Mouse (Mus musculus): ENCODE data around the gene Pcnx2.

Pcnx2 gene

GRCm38 (mm10) chr8:125808826-125809225 is 89.3 kb downstream of the Pcnx2 start:
- DNase-seq: peak; percentile 58 to 59

- peak; percentile 61 to 65 for DNase-seq
Measured at GRCm38 (mm10) chr8:125807905-125808310, 90.2 kb downstream of the Pcnx2 start.

- no peak for DNase-seq
Measured at GRCm38 (mm10) chr8:125806459-125806858, 91.7 kb downstream of the Pcnx2 start.

GRCm38 (mm10) chr8:125796970-125797369 is 101.1 kb downstream of the Pcnx2 start:
- peak; percentile 56 to 65 for DNase-seq

GRCm38 (mm10) chr8:125795341-125795740 is 102.8 kb downstream of the Pcnx2 start:
- DNase-seq: no peak

- no peak for DNase-seq
Measured at GRCm38 (mm10) chr8:125792816-125793455, 105.2 kb downstream of the Pcnx2 start.

- no peak for DNase-seq
Measured at GRCm38 (mm10) chr8:125786886-125787285, 111.2 kb downstream of the Pcnx2 start.

- no peak for DNase-seq
Measured at GRCm38 (mm10) chr8:125782161-125782560, 116.0 kb downstream of the Pcnx2 start.

- no peak for DNase-seq
Measured at GRCm38 (mm10) chr8:125779656-125780055, 118.5 kb downstream of the Pcnx2 start.

GRCm38 (mm10) chr8:125778919-125779318 is 119.2 kb downstream of the Pcnx2 start:
- no peak for DNase-seq

- no peak for DNase-seq
Measured at GRCm38 (mm10) chr8:125777478-125778164, 120.5 kb downstream of the Pcnx2 start.

- no peak for DNase-seq
Measured at GRCm38 (mm10) chr8:125776800-125777199, 121.3 kb downstream of the Pcnx2 start.

- no peak for DNase-seq
Measured at GRCm38 (mm10) chr8:125776314-125776713, 121.8 kb downstream of the Pcnx2 start.

GRCm38 (mm10) chr8:125775031-125775430 is 123.1 kb downstream of the Pcnx2 start:
- no peak for DNase-seq

- no peak for DNase-seq
Measured at GRCm38 (mm10) chr8:125773281-125773803, 124.8 kb downstream of the Pcnx2 start.

GRCm38 (mm10) chr8:125772300-125772699 is 125.8 kb downstream of the Pcnx2 start:
- DNase-seq: no peak

- no peak for DNase-seq
Measured at GRCm38 (mm10) chr8:125768079-125768478, 130.0 kb downstream of the Pcnx2 start.

GRCm38 (mm10) chr8:125763066-125763786 is 134.9 kb downstream of the Pcnx2 start:
- DNase-seq: no peak

GRCm38 (mm10) chr8:125759022-125759421 is 139.1 kb downstream of the Pcnx2 start:
- DNase-seq: peak; percentile 23 to 31

GRCm38 (mm10) chr8:125757106-125757496 is 141.0 kb downstream of the Pcnx2 start:
- DNase-seq: peak in 1 of 2 experiments; percentile 33

- DNase-seq: peak; percentile 54 to 67
Measured at GRCm38 (mm10) chr8:125756391-125757105, 141.6 kb downstream of the Pcnx2 start.

- peak; percentile 23 to 41 for DNase-seq
Measured at GRCm38 (mm10) chr8:125755896-125756295, 142.2 kb downstream of the Pcnx2 start.

GRCm38 (mm10) chr8:125750846-125751245 is 147.3 kb downstream of the Pcnx2 start:
- no peak for DNase-seq
